Mouse (Mus musculus) brain, embryonic 14.5 days (tissue): ENCODE results near the gene Dab2ip. TPM values are rescaled to one million over a fixed set of nuclear protein-coding genes. Genes with fewer than 3 reads are reported as not detected.

ENCODE experiments used
- DNase-seq: peaks from one replicate; pipeline ENCODE4 v3.0.0-alpha.2; 2011; ENCODE audit warnings: low read depth
- CTCF ChIP-seq: fragments of 200-500 bp; IDR thresholded peaks from 2 replicates; pipeline ENCODE4 v1.5.1; 2012; ENCODE audit warnings: inconsistent platforms, mild to moderate bottlenecking, moderate library complexity, borderline replicate concordance; ENCODE audit not compliant: insufficient read depth, insufficient read length; ENCODE audit errors: extremely low read depth
- POLR2A ChIP-seq: fragments of 200-500 bp; IDR thresholded peaks from 2 replicates; pipeline ENCODE4 v1.6.1; 2012; ENCODE audit warnings: mild to moderate bottlenecking, inconsistent platforms, borderline replicate concordance; ENCODE audit not compliant: poor library complexity, insufficient read depth, insufficient read length, severe bottlenecking; ENCODE audit errors: extremely low read depth
- polyA plus RNA-seq: library from polyadenylated mRNA; depleted of rRNA; stranded (reverse); fragments of >200 nt; gene quantifications from 2 replicates; pipeline ENCODE4 v1.2.3, GENCODE M21; 2012

Gene Dab2ip
- polyA plus RNA-seq, 1 experiment: 126 TPM

GRCm38 (mm10) chr2:35696193-35696541 is 138.1 kb downstream of the Dab2ip start:
- TF ChIP-seq CTCF (no peak), POLR2A (no peak)
- DNase-seq: no peak

GRCm38 (mm10) chr2:35696542-35697391 is 138.7 kb downstream of the Dab2ip start:
- TF ChIP-seq CTCF (no peak), POLR2A (no peak)
- DNase-seq: peak; percentile 73

- TF ChIP-seq POLR2A: no peak
- no peak for TF ChIP-seq CTCF
- DNase-seq: no peak
These were observed 139.7 kb downstream of the Dab2ip start for GRCm38 (mm10) chr2:35697768-35698167.

DNA sequence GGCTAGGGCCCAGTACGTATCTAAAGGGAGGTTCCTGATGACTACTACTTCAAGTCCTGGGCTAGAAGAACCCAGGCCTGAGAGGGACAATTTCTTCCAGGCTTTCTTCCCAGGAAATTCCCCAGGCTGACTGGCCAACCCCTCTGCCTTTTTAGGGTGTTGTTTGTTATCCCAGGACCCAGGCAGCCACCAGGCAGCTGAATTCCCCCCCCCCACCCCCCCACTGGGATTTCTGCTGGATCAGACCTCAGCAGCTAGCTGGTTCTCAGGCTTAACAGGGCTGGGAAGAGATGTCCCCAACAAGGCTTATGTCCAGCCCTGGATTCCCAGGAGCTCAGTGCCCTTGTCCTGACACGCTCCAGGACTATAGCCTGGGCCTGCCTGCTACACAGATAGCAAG is 142.9 kb downstream of the Dab2ip start:
- DNase-seq: no peak
- TF ChIP-seq POLR2A (no peak), CTCF (no peak)

DNA sequence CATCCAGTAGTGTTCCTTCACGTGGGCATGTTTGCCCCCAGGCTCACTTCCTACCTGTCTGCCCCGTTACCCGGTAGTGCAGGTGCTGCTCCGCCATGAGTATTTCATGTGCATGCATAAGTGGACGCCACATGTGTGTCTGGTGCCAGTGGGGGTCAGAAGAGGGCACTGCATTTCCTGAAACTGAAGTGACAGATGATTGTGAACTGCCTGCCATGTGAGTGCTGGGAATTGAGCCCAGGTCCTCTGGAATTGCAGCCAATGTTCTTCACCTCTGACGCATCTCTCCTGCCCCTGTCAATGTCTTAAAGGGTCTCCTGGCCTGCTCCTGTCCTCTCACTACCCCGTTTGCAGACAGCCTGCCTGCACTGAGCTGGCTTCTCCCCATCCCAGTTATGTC is 143.9 kb downstream of the Dab2ip start:
- no peak for DNase-seq
- TF ChIP-seq CTCF (no peak), POLR2A (no peak)

GRCm38 (mm10) chr2:35702608-35703007 is 144.5 kb downstream of the Dab2ip start:
- no peak for TF ChIP-seq CTCF
- TF ChIP-seq POLR2A: no peak
- DNase-seq: peak; percentile 75

GRCm38 (mm10) chr2:35703241-35703640 is 145.2 kb downstream of the Dab2ip start:
- no peak for TF ChIP-seq CTCF
- no peak for TF ChIP-seq POLR2A
- no peak for DNase-seq

- DNase-seq: no peak
- TF ChIP-seq POLR2A (no peak), CTCF (no peak)
These were observed 154.5 kb downstream of the Dab2ip start for GRCm38 (mm10) chr2:35712611-35713010.

DNA sequence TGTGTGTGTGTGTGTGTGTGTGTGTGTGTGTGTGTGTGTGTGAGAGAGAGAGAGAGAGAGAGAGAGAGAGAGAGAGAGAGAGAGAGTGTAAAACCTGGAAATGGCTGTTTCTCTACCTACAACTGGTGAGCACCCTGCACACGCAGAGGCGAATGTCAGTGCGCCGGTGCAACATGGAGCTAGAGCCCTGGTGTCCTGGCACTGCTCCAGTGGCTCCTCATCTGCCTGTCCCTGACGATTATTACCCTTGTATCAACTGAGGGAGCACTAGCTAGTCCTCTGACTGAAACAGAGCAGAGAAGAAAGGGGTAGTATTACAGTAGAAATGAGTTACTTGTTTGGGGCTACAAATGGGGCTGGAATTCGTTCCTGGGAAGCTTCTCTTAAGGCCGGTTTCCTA is 155.4 kb downstream of the Dab2ip start:
- TF ChIP-seq POLR2A (no peak), CTCF (no peak)

DNA sequence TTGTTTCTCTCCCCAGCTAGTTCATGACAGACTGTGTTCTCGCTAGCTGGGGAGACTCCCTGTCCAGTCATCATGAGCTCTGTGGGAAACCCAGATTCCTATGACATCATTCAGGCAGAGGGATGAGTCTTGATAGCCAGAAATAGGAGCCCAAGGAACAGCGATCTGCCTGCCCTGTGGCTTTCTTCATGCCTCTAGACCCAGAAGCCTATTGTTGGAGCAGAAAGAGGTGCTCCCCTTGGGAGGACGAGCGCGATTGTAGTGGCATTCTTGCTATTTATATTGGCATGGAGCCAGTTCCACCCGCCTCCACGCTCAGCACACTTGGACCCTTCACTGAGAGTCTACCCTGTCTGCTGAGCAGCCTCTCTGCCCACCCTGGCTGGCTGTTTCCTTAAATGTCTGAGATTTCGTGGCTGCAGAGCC is 156.7 kb downstream of the Dab2ip start:
- DNase-seq: peak; percentile 43
- no peak for TF ChIP-seq CTCF
- no peak for TF ChIP-seq POLR2A

More for the DNA sequence above, 155.4 kb downstream of the Dab2ip start:
- no peak for DNase-seq

- TF ChIP-seq POLR2A (no peak), CTCF (no peak)
These were observed 157.4 kb downstream of the Dab2ip start for GRCm38 (mm10) chr2:35715485-35715884.

GRCm38 (mm10) chr2:35716175-35716574 is 158.1 kb downstream of the Dab2ip start:
- TF ChIP-seq CTCF: no peak
- no peak for TF ChIP-seq POLR2A

More at GRCm38 (mm10) chr2:35715485-35715884, 157.4 kb downstream of the Dab2ip start:
- no peak for DNase-seq

More at GRCm38 (mm10) chr2:35716175-35716574, 158.1 kb downstream of the Dab2ip start:
- DNase-seq: no peak
